Mouse (Mus musculus): ENCODE measurements around the gene Btbd9. TPM values are rescaled to one million over a fixed set of nuclear protein-coding genes. Genes with fewer than 3 reads are reported as not detected.

Btbd9 gene
- polyA plus RNA-seq, 1 experiment from 2014 or later, result 98.0 TPM

- no peak for ATAC-seq (ENCODE audit: low FRiP score, low read depth)
- Histone ChIP-seq H3K36me3 (no peaks in the 10 kb centered on the region), H3K27ac (replicated peaks) (no peak overlapping the region), H3K27me3 (no peaks in the 10 kb centered on the region), H3K4me3 (no peak overlapping the region), H3K4me1 (peaks cover 28% of the 10 kb centered on the region), H3K9ac (replicated peaks) (no peak overlapping the region), H3K4me2 (replicated peaks) (no peak overlapping the region), H3K9me3 (no peaks in the 10 kb centered on the region)
- WGBS, result 87% methylated on average over 4 of the region's 4 CpGs
Measured at GRCm38 (mm10) chr17:30333136-30333535, 243.2 kb downstream of the Btbd9 start.

GRCm38 (mm10) chr17:30331380-30331779 lies 244.9 kb downstream of the Btbd9 start:
- Histone ChIP-seq H3K4me3 (no peak overlapping the region), H3K4me2 (replicated peaks) (no peak overlapping the region), H3K27me3 (no peaks in the 10 kb centered on the region), H3K4me1 (peaks cover 22% of the 10 kb centered on the region), H3K36me3 (no peaks in the 10 kb centered on the region), H3K9me3 (no peaks in the 10 kb centered on the region), H3K27ac (replicated peaks) (no peak overlapping the region), H3K9ac (replicated peaks) (no peak overlapping the region)
- ATAC-seq (ENCODE audit: low FRiP score, low read depth), result no peak
- WGBS, result 54% methylated on average over 6 of the region's 6 CpGs

GRCm38 (mm10) chr17:30329531-30329930 lies 246.8 kb downstream of the Btbd9 start:
- H3K27ac ChIP-seq (replicated peaks), result no peak overlapping the region
- 77% methylated on average over 2 of the region's 2 CpGs for WGBS
- H3K4me3 ChIP-seq, result no peak overlapping the region
- no peak overlapping the region for H3K4me2 ChIP-seq (replicated peaks)
- H3K4me1 ChIP-seq, result peaks cover 8% of the 10 kb centered on the region; the same call in 1 of the 2 replicates
- no peaks in the 10 kb centered on the region for H3K9me3 ChIP-seq
- H3K9ac ChIP-seq (replicated peaks), result no peak overlapping the region
- no peak for ATAC-seq (ENCODE audit: low FRiP score, low read depth)
- no peaks in the 10 kb centered on the region for H3K27me3 ChIP-seq
- H3K36me3 ChIP-seq, result no peaks in the 10 kb centered on the region

- no peak for ATAC-seq (ENCODE audit: low FRiP score, low read depth)
- Histone ChIP-seq H3K27ac (replicated peaks) (no peak overlapping the region), H3K27me3 (no peaks in the 10 kb centered on the region), H3K9ac (replicated peaks) (no peak overlapping the region), H3K4me1 (0 out of 2 replicates have a peak, but pooled peaks cover 4% of the 10 kb centered on the region), H3K4me3 (no peak overlapping the region), H3K36me3 (no peaks in the 10 kb centered on the region), H3K9me3 (no peaks in the 10 kb centered on the region), H3K4me2 (replicated peaks) (no peak overlapping the region)
- WGBS, result 69% methylated on average over 5 of the region's 5 CpGs
Measured at GRCm38 (mm10) chr17:30328924-30329323, 247.4 kb downstream of the Btbd9 start.

- H3K36me3 ChIP-seq, result no peaks in the 10 kb centered on the region
- no peak overlapping the region for H3K4me3 ChIP-seq
- no peak overlapping the region for H3K27ac ChIP-seq (replicated peaks)
- 0 out of 2 replicates have a peak, but pooled peaks cover 4% of the 10 kb centered on the region for H3K4me1 ChIP-seq
- 89% methylated on average over 1 of the region's 1 CpGs for WGBS
- H3K9ac ChIP-seq (replicated peaks), result no peak overlapping the region
- H3K27me3 ChIP-seq, result no peaks in the 10 kb centered on the region
- ATAC-seq (ENCODE audit: low FRiP score, low read depth), result no peak
- no peaks in the 10 kb centered on the region for H3K9me3 ChIP-seq
- H3K4me2 ChIP-seq (replicated peaks), result no peak overlapping the region
Measured at GRCm38 (mm10) chr17:30326906-30327305, 249.4 kb downstream of the Btbd9 start.

- Histone ChIP-seq H3K9me3 (no peaks in the 10 kb centered on the region), H3K36me3 (no peaks in the 10 kb centered on the region), H3K4me3 (no peak overlapping the region), H3K4me2 (replicated peaks) (no peak overlapping the region), H3K4me1 (no peaks in the 10 kb centered on the region), H3K27me3 (no peaks in the 10 kb centered on the region), H3K9ac (replicated peaks) (no peak overlapping the region), H3K27ac (replicated peaks) (no peak overlapping the region)
- WGBS, result 83% methylated on average over 1 of the region's 1 CpGs
- no peak for ATAC-seq (ENCODE audit: low FRiP score, low read depth)
Measured at GRCm38 (mm10) chr17:30320301-30320700, 256.0 kb downstream of the Btbd9 start.

GRCm38 (mm10) chr17:30312688-30313087 lies 263.6 kb downstream of the Btbd9 start:
- WGBS, result 68% methylated on average over 4 of the region's 4 CpGs
- H3K9ac ChIP-seq (replicated peaks), result no peak overlapping the region
- H3K36me3 ChIP-seq, result no peaks in the 10 kb centered on the region
- H3K4me2 ChIP-seq (replicated peaks), result no peak overlapping the region
- H3K27me3 ChIP-seq, result no peaks in the 10 kb centered on the region
- H3K9me3 ChIP-seq, result no peaks in the 10 kb centered on the region
- H3K4me3 ChIP-seq, result no peak overlapping the region
- ATAC-seq (ENCODE audit: low FRiP score, low read depth), result no peak
- H3K27ac ChIP-seq (replicated peaks), result no peak overlapping the region
- H3K4me1 ChIP-seq, result peaks cover 5% of the 10 kb centered on the region

GRCm38 (mm10) chr17:30309627-30310026 lies 266.7 kb downstream of the Btbd9 start:
- Histone ChIP-seq H3K4me1 (peaks cover 8% of the 10 kb centered on the region), H3K9ac (replicated peaks) (no peak overlapping the region), H3K4me2 (replicated peaks) (no peak overlapping the region), H3K27me3 (no peaks in the 10 kb centered on the region), H3K36me3 (no peaks in the 10 kb centered on the region), H3K27ac (replicated peaks) (no peak overlapping the region), H3K4me3 (no peak overlapping the region), H3K9me3 (no peaks in the 10 kb centered on the region)
- 77% methylated on average over 4 of the region's 4 CpGs for WGBS
- no peak for ATAC-seq (ENCODE audit: low FRiP score, low read depth)

GRCm38 (mm10) chr17:30308889-30309288 lies 267.4 kb downstream of the Btbd9 start:
- Histone ChIP-seq H3K4me1 (peaks cover 8% of the 10 kb centered on the region), H3K4me3 (no peak overlapping the region), H3K4me2 (replicated peaks) (no peak overlapping the region), H3K27ac (replicated peaks) (no peak overlapping the region), H3K9ac (replicated peaks) (no peak overlapping the region), H3K27me3 (no peaks in the 10 kb centered on the region), H3K9me3 (no peaks in the 10 kb centered on the region), H3K36me3 (no peaks in the 10 kb centered on the region)
- 91% methylated on average over 4 of the region's 4 CpGs for WGBS
- no peak for ATAC-seq (ENCODE audit: low FRiP score, low read depth)

- H3K27ac ChIP-seq (replicated peaks), result no peak overlapping the region
Measured at GRCm38 (mm10) chr17:30308317-30308716, 268.0 kb downstream of the Btbd9 start.

GRCm38 (mm10) chr17:30307168-30307567 lies 269.1 kb downstream of the Btbd9 start:
- Histone ChIP-seq H3K9ac (replicated peaks) (no peak overlapping the region), H3K27ac (replicated peaks) (peak overlapping the region; percentile 50), H3K4me3 (no peak overlapping the region), H3K4me1 (peaks cover 5% of the 10 kb centered on the region; the same call in 1 of the 2 replicates), H3K4me2 (replicated peaks) (no peak overlapping the region), H3K27me3 (no peaks in the 10 kb centered on the region), H3K9me3 (no peaks in the 10 kb centered on the region), H3K36me3 (no peaks in the 10 kb centered on the region)
- 76% methylated on average over 10 of the region's 10 CpGs for WGBS
- ATAC-seq (ENCODE audit: low FRiP score, low read depth), result no peak

More at GRCm38 (mm10) chr17:30308317-30308716, 268.0 kb downstream of the Btbd9 start:
- ATAC-seq (ENCODE audit: low FRiP score, low read depth), result no peak
- Histone ChIP-seq H3K4me2 (replicated peaks) (no peak overlapping the region), H3K4me3 (no peak overlapping the region), H3K4me1 (peaks cover 8% of the 10 kb centered on the region), H3K9ac (replicated peaks) (no peak overlapping the region), H3K9me3 (no peaks in the 10 kb centered on the region), H3K36me3 (no peaks in the 10 kb centered on the region), H3K27me3 (no peaks in the 10 kb centered on the region)
- WGBS, result 88% methylated on average over 13 of the region's 13 CpGs

- Histone ChIP-seq H3K9me3 (no peaks in the 10 kb centered on the region), H3K27ac (replicated peaks) (no peak overlapping the region), H3K9ac (replicated peaks) (no peak overlapping the region), H3K27me3 (no peaks in the 10 kb centered on the region), H3K4me3 (no peak overlapping the region), H3K4me1 (peaks cover 11% of the 10 kb centered on the region), H3K4me2 (replicated peaks) (no peak overlapping the region), H3K36me3 (no peaks in the 10 kb centered on the region)
- 87% methylated on average over 2 of the region's 2 CpGs for WGBS
- no peak for ATAC-seq (ENCODE audit: low FRiP score, low read depth)
Measured at GRCm38 (mm10) chr17:30304766-30305165, 271.5 kb downstream of the Btbd9 start.

- Histone ChIP-seq H3K9me3 (no peaks in the 10 kb centered on the region), H3K9ac (replicated peaks) (no peak overlapping the region), H3K36me3 (peaks cover 3% of the 10 kb centered on the region; the same call in 1 of the 2 replicates), H3K27ac (replicated peaks) (no peak overlapping the region), H3K4me2 (replicated peaks) (no peak overlapping the region), H3K4me3 (no peak overlapping the region), H3K4me1 (peaks cover 10% of the 10 kb centered on the region), H3K27me3 (no peaks in the 10 kb centered on the region)
- no peak for ATAC-seq (ENCODE audit: low FRiP score, low read depth)
- 67% methylated on average over 2 of the region's 2 CpGs for WGBS
Measured at GRCm38 (mm10) chr17:30301338-30301737, 274.9 kb downstream of the Btbd9 start.

Measured in midbrain, embryonic 12.5 days (tissue).